Mouse (Mus musculus) heart, adult 2 months (tissue): ENCODE data around the gene Fastk.

ENCODE experiments used
- CTCF ChIP-seq: fragments of 200-600 bp; IDR thresholded peaks from 2 replicates; pipeline ENCODE4 v1.8.1; 2022; ENCODE audit warnings: antibody characterized with exemption, mild to moderate bottlenecking, moderate library complexity
- EP300 ChIP-seq: fragments of 200-500 bp; IDR thresholded peaks from 2 replicates; pipeline ENCODE4 v1.6.1; 2011; ENCODE audit warnings: low read depth, low read length, control low read depth; ENCODE audit not compliant: insufficient read depth
- POLR2A ChIP-seq: fragments of 200-500 bp; IDR thresholded peaks from 2 replicates; pipeline ENCODE4 v1.6.1; 2011; ENCODE audit warnings: mild to moderate bottlenecking, low read depth, low read length, control low read depth; ENCODE audit not compliant: insufficient read depth

DNA sequence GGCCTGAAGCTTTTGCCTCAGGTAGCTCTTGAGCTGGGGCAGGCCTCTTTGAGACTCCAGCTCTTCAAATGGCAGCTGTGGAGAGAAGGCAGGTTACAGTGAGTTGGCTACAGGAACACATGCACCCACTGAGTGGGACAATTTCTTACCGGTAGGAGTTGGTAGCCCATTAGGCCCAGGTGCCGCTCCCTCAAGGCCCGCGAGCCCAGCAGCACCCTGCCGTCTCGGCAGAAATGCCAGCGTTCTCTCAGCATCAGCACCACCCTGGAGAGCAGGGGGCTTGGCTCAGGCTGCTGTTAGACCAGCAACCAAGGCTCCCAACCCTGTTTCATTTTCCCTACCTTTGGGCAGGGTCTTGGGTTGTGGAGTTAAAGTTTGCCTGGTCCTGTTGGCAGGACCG, 3.9 kb downstream of the Fastk start:
- TF ChIP-seq CTCF, result no peak
- no peak for TF ChIP-seq EP300
- no peak for TF ChIP-seq POLR2A
